Mouse (Mus musculus): ENCODE data around the gene Efl1.
A peak's percentile ranks its signal among the peaks of the same experiment; 100 is the strongest.
"Not testable (repeated sequence)": the region's sequence is repeated elsewhere in the genome, so short reads cannot be mapped to it uniquely, and the experiment has no call there.

Gene Efl1

DNA sequence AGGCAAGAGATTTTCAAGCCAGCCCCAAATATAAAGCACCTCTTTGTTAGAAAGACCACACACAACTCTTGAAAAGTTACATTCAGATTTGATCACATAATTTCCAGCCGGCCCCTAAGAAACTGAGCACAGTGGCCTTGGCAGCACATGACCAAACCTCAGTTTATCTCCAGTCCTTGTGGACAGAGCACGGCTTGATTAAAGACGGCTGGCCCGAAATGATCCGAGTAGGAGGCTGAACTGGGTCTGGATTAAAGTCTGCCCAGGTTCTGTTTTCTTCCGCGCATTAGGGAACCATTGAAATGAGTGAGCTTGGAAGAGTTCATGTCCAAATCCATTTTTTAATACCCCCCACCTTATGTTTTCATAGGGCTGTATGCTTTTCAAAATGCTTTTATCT is 72.1 kb downstream of the Efl1 start:
- DNase-seq = no peak

GRCm38 (mm10) chr7:82720906-82721305 is 72.5 kb downstream of the Efl1 start:
- DNase-seq = no peak

GRCm38 (mm10) chr7:82722486-82723123 is 74.2 kb downstream of the Efl1 start:
- DNase-seq = no peak

GRCm38 (mm10) chr7:82723151-82723871 is 74.9 kb downstream of the Efl1 start:
- peak; percentile 30 to 45 for DNase-seq

DNA sequence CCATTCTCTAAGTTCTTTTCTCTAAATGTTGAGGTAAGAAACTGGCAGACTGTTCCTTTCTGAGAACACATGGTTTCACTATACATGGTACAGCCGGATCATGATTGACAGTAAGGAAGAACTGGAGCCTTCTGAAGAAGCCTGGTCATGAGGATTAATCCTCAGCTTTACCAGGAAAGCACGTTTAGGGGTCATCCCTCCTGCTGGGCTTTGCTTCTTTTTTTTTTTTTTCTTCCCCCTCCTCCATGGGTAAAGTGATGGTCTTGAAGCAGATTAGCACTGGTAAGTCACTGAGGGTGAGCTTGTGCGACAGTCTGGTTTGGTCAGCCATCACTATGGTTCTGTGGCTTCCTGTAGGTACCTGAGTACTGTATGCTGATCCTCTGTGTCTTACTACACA is 76.1 kb downstream of the Efl1 start:
- DNase-seq = no peak

DNA sequence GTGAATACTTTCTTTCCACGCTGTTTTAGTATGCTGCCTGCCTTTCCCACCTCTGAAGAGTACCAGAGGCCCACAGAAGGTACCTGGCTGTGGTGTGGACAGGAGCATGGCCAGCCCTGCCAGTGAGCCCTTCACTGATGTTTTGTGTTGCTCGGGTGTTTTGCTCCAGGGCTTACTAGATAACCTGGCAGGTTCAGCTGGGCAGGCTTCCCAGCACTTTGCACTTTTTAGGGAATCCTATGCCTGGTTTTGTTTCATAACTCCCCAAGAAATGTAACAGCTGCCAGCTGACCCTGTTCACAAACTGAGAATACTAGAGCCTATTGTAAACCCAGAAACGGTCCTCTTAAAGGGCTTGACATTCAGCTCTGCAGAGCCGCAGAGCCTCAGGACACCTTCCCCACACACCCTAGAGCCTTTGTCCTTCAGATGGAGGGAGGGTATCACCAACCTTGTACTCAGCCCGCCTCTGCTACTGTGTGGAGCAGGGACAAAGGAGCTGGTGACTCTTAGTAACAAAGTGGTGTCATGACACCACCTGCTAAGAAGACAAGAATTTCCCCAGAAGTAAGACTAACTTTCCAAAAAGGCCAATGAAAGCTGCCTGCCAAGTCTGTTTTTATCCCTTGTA is 76.7 kb downstream of the Efl1 start:
- DNase-seq = no peak

DNA sequence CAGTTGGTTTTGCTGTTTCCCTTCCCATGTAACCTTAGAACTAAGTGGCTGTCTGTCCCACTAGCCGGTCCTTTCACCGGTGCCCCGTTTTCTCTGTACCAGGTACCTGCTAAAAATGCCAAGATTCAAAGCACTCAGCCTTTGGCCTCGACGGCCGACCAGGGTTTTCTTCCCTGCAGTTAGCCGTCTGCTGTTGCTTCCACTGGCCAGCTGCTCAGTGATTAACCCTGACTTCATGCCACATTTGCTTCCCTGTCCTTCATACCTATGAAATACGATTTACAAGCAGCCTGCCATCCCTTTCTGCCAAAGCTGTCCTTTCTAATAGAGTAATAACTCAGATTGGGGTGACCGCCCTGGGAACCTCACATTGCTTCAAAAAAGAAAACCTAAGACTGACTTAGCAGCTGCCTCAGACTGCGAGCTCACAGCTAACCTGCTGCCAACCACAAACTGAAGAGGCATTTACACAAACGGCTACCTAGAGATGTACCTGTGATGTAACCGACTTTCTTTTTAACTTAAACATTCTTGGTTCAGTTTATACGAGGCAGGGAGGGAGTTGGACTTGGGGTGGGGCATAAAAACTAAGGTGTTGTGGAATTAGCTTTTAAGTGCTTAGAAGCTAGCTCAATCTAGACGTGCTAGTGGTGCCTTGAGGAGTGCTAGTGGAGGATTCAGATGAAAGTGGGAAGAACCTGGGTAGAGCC is 77.5 kb downstream of the Efl1 start:
- DNase-seq = no peak

DNA sequence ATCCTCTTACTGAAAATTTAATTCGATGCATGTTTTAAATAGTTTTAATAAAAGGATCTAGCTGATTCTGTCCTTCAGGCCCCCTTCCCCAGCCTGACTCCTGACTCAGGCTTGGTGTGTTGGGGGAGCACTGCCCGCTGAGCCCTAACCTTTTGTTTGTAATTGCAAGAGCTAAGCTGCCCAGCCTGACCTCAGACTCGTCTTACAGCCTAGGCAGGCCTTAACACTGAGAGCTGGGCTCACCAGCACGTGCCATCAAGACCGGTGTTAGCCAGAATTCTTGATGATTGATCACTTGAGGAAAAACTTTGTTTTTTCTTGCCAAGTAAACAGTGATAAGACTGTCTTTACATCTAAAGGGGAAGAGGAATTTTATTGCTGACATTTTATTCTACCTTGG is 78.7 kb downstream of the Efl1 start:
- no peak for DNase-seq

DNA sequence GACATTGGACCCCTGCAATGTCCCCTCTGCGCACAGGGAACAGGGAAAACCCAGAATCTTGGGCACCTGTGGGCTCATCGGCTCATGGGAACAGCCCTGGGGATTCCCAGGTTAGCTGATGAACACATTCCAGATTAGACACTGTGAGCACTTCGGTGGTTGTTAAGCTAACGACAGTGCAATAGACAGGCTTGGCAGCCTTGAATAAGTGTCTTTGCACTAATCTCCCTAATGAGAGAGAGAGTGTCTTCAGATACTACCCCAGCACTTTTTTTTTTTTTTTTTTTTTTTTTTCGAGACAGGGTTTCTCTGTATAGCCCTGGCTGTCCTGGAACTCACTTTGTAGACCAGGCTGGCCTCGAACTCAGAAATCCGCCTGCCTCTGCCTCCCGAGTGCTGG is 80.6 kb downstream of the Efl1 start:
- not testable (repeated sequence) for DNase-seq

DNA sequence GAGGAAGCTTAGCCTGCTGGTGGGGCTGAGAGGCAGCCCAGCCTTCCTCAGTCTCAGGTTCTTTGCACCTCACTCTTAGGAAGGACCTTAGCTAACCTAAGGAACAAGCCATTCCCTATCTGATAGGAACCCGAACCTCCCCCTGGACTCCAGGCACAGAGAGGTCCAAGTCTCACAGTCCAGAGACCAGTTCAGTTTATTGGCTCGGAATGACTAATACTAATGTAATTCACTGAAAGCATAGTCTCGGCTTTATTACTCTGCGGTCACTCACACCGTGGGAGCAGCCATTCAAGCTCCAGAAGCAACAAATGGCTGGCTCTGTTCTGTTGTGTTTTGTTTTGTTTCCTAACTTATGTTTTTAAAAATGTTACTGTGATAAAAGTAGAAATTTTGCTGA is 84.7 kb downstream of the Efl1 start:
- no peak for DNase-seq

GRCm38 (mm10) chr7:82733995-82734394 is 85.6 kb downstream of the Efl1 start:
- no peak for DNase-seq

DNA sequence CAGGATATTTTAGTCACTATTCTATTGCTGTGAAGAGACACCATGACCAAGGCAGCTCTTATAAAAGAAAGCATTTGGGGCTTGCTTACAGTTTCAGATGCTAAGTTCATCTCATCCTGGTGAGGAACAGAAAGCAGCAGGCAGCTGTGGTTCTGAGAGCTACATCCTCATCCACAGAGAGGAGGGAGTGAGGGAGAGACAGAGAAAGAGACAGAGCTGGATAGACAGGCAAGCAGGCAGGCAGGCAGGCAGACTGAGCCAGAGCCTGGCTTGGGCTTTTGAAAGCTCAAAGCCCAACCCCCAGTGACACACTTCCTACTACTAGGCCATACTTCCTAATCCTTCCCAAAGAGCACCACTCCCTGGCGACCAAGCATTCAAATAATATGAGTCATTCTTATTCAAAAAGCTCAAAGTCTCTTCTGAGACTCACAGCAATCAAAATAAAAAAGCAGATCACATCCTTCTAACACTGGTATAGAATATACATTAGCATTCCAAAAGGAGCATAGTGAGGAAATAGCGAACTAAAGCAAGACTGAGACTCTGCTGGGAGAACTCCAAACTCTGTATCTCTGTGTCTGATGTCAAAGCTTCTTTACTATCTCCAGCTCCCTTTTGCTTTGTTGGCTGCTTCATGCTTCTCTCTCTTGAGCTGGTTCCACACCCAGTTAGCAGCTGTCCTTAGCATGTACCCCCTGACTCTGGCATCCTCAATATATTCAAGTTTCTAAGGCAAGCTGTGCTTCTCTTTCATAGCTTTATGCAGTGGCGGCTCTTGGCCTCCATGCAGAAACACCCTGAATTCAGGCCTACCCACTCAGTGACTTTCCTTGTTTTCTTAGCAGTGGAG is 86.6 kb downstream of the Efl1 start:
- DNase-seq = no peak

- DNase-seq = peak in 1 of 2 experiments; percentile 29
These were observed 94.8 kb downstream of the Efl1 start for GRCm38 (mm10) chr7:82743116-82743765.

DNA sequence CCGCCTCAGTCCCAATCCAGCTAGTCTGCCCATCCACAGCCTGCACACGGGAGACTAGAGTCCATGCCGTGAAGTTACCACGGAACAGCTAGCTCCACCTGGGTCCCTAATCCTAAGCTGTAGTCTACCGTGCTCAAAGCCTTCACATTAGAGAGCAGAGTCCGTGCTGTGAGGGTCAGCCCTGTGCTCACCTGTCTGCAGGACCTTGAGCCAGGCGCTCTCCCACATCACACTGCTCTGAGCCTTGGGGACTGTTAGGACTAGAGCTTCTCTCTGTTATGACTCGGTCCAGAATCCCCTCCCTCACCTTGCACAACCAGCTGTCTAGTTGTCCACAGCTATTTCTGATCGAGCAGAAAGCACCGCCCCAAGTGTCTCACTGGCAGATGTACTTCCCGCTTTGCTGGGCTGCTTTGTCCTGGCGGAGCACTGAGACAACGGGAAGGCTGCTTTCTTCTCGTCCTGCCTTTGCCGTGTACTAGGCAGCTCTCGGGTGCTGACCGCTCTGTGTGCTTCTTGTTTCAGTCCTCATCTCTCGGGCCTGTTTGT is 95.8 kb downstream of the Efl1 start:
- DNase-seq = no peak

DNA sequence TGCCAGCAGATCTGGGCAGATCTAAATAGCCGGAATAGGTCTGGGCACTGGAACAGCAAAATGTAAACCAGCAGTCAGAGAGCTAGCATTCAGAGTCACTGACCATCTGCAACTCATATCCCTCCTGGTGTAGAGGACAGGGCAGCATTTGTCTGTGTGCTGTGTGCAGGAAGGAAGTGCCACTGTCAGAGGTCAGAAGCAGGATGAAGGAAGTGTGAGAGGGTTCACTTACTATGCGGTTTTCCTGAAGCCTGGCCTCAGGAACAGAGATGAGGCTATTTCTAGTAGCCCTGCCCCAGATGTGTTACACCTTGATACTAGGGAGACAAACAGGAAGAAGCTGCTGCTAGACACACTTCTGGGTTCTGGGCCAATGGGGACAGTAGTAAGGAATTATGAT is 100.4 kb downstream of the Efl1 start:
- DNase-seq = no peak

- no peak for DNase-seq
These were observed 100.8 kb downstream of the Efl1 start for GRCm38 (mm10) chr7:82749239-82749638.

DNA sequence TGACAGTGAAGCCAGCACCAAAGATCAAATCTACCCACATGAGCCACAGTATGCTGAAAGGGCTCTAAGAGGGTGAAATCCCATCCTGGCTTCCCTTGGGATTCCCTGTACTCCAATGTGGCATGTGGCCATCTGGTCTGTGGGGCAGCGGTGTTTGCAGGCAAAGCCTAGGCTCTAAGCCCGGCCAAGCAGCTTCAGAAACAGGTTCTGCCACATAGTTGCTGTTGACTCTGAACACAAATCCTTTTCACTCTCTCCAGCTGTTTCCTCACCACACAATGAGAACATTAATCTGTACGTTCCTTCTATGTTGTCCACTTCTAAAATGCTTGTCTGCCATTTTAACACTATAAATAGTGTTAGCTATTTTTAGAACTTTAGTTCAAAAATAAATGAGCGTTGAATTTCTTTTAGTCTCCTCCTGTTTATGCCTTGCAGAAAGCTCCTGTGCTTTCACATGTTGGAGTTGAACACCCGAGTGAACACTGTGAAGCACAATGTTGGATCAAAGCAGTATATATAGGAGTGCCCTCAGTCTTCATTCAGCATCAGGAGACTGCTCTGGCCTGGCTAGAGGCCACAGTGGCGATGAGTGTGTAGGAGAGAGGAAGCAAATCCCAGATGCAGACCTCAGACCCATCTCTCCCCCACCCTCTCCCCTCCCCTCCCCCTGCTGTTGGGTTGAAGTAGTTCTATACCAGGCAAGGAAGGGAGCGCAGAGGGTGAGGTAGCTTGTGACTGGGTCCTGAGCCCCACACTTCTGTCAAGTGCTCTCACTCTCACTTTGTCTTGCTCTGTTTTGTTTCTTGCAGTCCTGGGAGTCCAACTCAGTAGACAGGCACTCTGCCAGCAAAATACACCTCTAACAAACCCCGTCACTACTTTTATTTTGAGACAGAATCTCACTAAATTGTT is 104.0 kb downstream of the Efl1 start:
- DNase-seq = peak; percentile 50 to 75

DNA sequence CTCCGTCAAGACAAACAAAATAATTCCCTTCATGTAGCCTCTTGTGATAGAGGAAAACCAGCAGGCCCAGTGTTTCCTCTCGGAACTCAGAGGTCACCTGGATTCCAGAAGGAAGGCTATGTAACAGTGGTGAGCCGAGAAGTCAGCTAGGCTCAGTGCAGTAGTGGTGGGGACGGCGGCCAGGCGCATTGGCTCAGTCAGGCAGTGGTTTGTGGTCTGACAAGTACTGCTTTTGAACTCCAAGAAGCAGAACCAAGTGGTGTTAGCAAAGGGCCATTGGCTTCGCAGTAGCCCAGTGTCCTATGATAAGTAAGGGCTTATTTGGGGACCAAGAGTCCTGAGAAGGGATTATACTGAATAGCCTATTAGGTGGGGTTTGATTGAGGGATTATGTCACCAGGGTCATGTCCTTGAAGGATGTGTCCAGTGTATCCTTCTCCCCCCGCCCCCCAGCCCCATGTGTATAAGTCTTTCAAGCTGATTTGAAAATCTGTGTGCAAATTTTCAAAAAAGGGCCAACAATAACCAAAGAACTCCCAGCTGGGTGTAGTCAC is 107.3 kb downstream of the Efl1 start:
- DNase-seq = no peak

- no peak for DNase-seq
These were observed 110.1 kb downstream of the Efl1 start for GRCm38 (mm10) chr7:82758521-82758920.

GRCm38 (mm10) chr7:82759091-82759490 is 110.7 kb downstream of the Efl1 start:
- DNase-seq = no peak

Data from kidney, postnatal 25 days (tissue).